Mouse (Mus musculus): ENCODE measurements around the gene Atp5f1. TPM values are rescaled to one million over a fixed set of nuclear protein-coding genes. Genes with fewer than 3 reads are reported as not detected.
A peak's percentile ranks its signal among the peaks of the same experiment; 100 is the strongest.

The Atp5f1 gene
- polyA plus RNA-seq, 1 experiment from 2014 or later: 352 TPM

GRCm38 (mm10) chr3:105958204-105958603 is 1.7 kb downstream of the Atp5f1 start:
- peak overlapping the region; percentile 75 for H3K4me2 ChIP-seq (replicated peaks; ENCODE audit: low read depth, low read length)
- H3K27ac ChIP-seq (ENCODE audit: low read length): peak overlapping the region; percentile 97
- H3K9ac ChIP-seq (replicated peaks; ENCODE audit: low read depth): peak overlapping the region; percentile 98
- H3K36me3 ChIP-seq (ENCODE audit: insufficient read depth, low read length): peaks cover 14% of the 10 kb centered on the region; the same call in 1 of the 2 replicates
- no peak for TF ChIP-seq CTCF (IDR thresholded peaks at IDR 0.05)
- DNase-seq (ENCODE audit: low spot score): peak; percentile 23
- H3K9me3 ChIP-seq (ENCODE audit: low read length): no peaks in the 10 kb centered on the region
- ATAC-seq: no peak
- no peaks in the 10 kb centered on the region for H3K27me3 ChIP-seq (replicated peaks; ENCODE audit: insufficient read depth, low read length)
- 36% methylated on average over 5 of the region's 5 CpGs for WGBS
- peaks cover 13% of the 10 kb centered on the region; the same call in 1 of the 2 replicates for H3K4me1 ChIP-seq (ENCODE audit: insufficient read depth, low read depth, low read length)
- H3K4me3 ChIP-seq (ENCODE audit: low read depth, low read length): peak overlapping the region; percentile 94

GRCm38 (mm10) chr3:105957235-105957634 is 2.7 kb downstream of the Atp5f1 start:
- Histone ChIP-seq H3K4me2 (replicated peaks; ENCODE audit: low read depth, low read length) (no peak overlapping the region), H3K4me3 (ENCODE audit: low read depth, low read length) (no peak overlapping the region), H3K4me1 (ENCODE audit: insufficient read depth, low read depth, low read length) (peaks cover 13% of the 10 kb centered on the region; the same call in 1 of the 2 replicates), H3K36me3 (ENCODE audit: insufficient read depth, low read length) (peaks cover 6% of the 10 kb centered on the region; the same call in 1 of the 2 replicates), H3K27me3 (replicated peaks; ENCODE audit: insufficient read depth, low read length) (no peaks in the 10 kb centered on the region), H3K9me3 (ENCODE audit: low read length) (no peaks in the 10 kb centered on the region), H3K9ac (replicated peaks; ENCODE audit: low read depth) (no peak overlapping the region), H3K27ac (ENCODE audit: low read length) (no peak overlapping the region)
- DNase-seq (ENCODE audit: low spot score) (no peak), ATAC-seq (no peak)
- TF ChIP-seq EP300 (IDR thresholded peaks at IDR 0.05): no peak
- peak; percentile 20 for TF ChIP-seq CTCF (IDR thresholded peaks at IDR 0.05)
- 97% methylated on average over 1 of the region's 1 CpGs for WGBS

GRCm38 (mm10) chr3:105951348-105951747 is 8.6 kb downstream of the Atp5f1 start:
- Histone ChIP-seq H3K9ac (replicated peaks; ENCODE audit: low read depth) (no peak overlapping the region), H3K36me3 (ENCODE audit: insufficient read depth, low read length) (peaks cover 23% of the 10 kb centered on the region; the same call in 1 of the 2 replicates), H3K4me1 (ENCODE audit: insufficient read depth, low read depth, low read length) (no peaks in the 10 kb centered on the region), H3K27ac (ENCODE audit: low read length) (no peak overlapping the region), H3K9me3 (ENCODE audit: low read length) (no peaks in the 10 kb centered on the region), H3K27me3 (replicated peaks; ENCODE audit: insufficient read depth, low read length) (no peaks in the 10 kb centered on the region), H3K4me2 (replicated peaks; ENCODE audit: low read depth, low read length) (no peak overlapping the region), H3K4me3 (ENCODE audit: low read depth, low read length) (no peak overlapping the region)
- ATAC-seq (no peak), DNase-seq (ENCODE audit: low spot score) (no peak)
- WGBS: 93% methylated on average over 7 of the region's 7 CpGs
- TF ChIP-seq EP300 (IDR thresholded peaks at IDR 0.05): no peak
- TF ChIP-seq CTCF (IDR thresholded peaks at IDR 0.05): no peak

- H3K4me1 ChIP-seq (ENCODE audit: insufficient read depth, low read depth, low read length): peaks cover 5% of the 10 kb centered on the region; the same call in 1 of the 2 replicates
- TF ChIP-seq EP300 (IDR thresholded peaks at IDR 0.05): no peak
- TF ChIP-seq CTCF (IDR thresholded peaks at IDR 0.05): no peak
- no peaks in the 10 kb centered on the region for H3K27me3 ChIP-seq (replicated peaks; ENCODE audit: insufficient read depth, low read length)
- no peak overlapping the region for H3K4me2 ChIP-seq (replicated peaks; ENCODE audit: low read depth, low read length)
- DNase-seq (ENCODE audit: low spot score) (no peak), ATAC-seq (no peak)
- H3K36me3 ChIP-seq (ENCODE audit: insufficient read depth, low read length): peaks cover 5% of the 10 kb centered on the region; the same call in 1 of the 2 replicates
- WGBS: 76% methylated on average over 4 of the region's 4 CpGs
- no peak overlapping the region for H3K9ac ChIP-seq (replicated peaks; ENCODE audit: low read depth)
- no peaks in the 10 kb centered on the region for H3K9me3 ChIP-seq (ENCODE audit: low read length)
- no peak overlapping the region for H3K27ac ChIP-seq (ENCODE audit: low read length)
- no peak overlapping the region for H3K4me3 ChIP-seq (ENCODE audit: low read depth, low read length)
These were observed 23.8 kb downstream of the Atp5f1 start for GRCm38 (mm10) chr3:105936111-105936510.

- ATAC-seq: peak; percentile 59
- no peak overlapping the region for H3K4me2 ChIP-seq (replicated peaks; ENCODE audit: low read depth, low read length)
- 38% methylated on average over 5 of the region's 5 CpGs for WGBS
- TF ChIP-seq CTCF (IDR thresholded peaks at IDR 0.05) (no peak), EP300 (IDR thresholded peaks at IDR 0.05) (no peak)
- no peaks in the 10 kb centered on the region for H3K9me3 ChIP-seq (ENCODE audit: low read length)
- no peak overlapping the region for H3K9ac ChIP-seq (replicated peaks; ENCODE audit: low read depth)
- H3K4me3 ChIP-seq (ENCODE audit: low read depth, low read length): no peak overlapping the region
- H3K27ac ChIP-seq (ENCODE audit: low read length): peak overlapping the region; percentile 26; the same call in 1 of the 2 replicates
- no peaks in the 10 kb centered on the region for H3K27me3 ChIP-seq (replicated peaks; ENCODE audit: insufficient read depth, low read length)
- peak; percentile 64 for DNase-seq (ENCODE audit: low spot score)
- no peaks in the 10 kb centered on the region for H3K36me3 ChIP-seq (ENCODE audit: insufficient read depth, low read length)
- peaks cover 5% of the 10 kb centered on the region; the same call in 1 of the 2 replicates for H3K4me1 ChIP-seq (ENCODE audit: insufficient read depth, low read depth, low read length)
These were observed 24.9 kb downstream of the Atp5f1 start for GRCm38 (mm10) chr3:105935033-105935432.

- Histone ChIP-seq H3K27ac (ENCODE audit: low read length) (no peak overlapping the region), H3K9ac (replicated peaks; ENCODE audit: low read depth) (no peak overlapping the region), H3K27me3 (replicated peaks; ENCODE audit: insufficient read depth, low read length) (no peaks in the 10 kb centered on the region), H3K4me1 (ENCODE audit: insufficient read depth, low read depth, low read length) (peaks cover 5% of the 10 kb centered on the region; the same call in 1 of the 2 replicates), H3K4me3 (ENCODE audit: low read depth, low read length) (no peak overlapping the region), H3K36me3 (ENCODE audit: insufficient read depth, low read length) (no peaks in the 10 kb centered on the region), H3K9me3 (ENCODE audit: low read length) (no peaks in the 10 kb centered on the region), H3K4me2 (replicated peaks; ENCODE audit: low read depth, low read length) (no peak overlapping the region)
- DNase-seq (ENCODE audit: low spot score) (no peak), ATAC-seq (no peak)
- WGBS: 88% methylated on average over 6 of the region's 6 CpGs
- TF ChIP-seq EP300 (IDR thresholded peaks at IDR 0.05) (no peak), CTCF (IDR thresholded peaks at IDR 0.05) (no peak)
These were observed 26.0 kb downstream of the Atp5f1 start for GRCm38 (mm10) chr3:105933926-105934325.

All from lung, postnatal 0 days (tissue).